Mouse (Mus musculus) left cerebral cortex, adult 11 months (tissue): Measurements from ENCODE around the gene Serpine2.

Source experiments
- DNase-seq: peaks from one replicate; pipeline ENCODE4 v3.0.0; 2022; ENCODE audit warnings: low spot score

The Serpine2 gene

DNA sequence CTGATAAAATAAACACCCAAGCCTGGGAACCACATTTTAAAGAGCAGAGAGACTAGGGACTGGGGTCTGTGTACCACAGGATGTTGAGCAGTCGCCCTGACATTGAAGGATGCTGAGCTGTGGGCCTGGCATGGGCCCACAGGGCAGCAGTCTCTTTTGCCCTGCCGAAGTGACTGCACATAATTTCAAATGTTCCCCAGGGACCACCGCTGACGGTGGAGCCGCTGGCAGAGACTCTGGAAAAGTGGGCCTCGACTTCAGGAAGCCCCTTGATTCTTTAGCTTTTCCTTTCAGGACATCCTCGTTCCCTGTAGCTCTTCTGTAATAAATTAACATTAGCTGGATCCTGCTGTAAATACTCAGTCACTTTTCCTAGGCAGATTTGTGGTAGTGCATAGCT is 103.8 kb downstream of the Serpine2 start:
- DNase-seq = no peak

GRCm38 (mm10) chr1:79756417-79756816 is 104.6 kb downstream of the Serpine2 start:
- DNase-seq = no peak

- DNase-seq = no peak
These were observed 105.6 kb downstream of the Serpine2 start for GRCm38 (mm10) chr1:79755376-79755775.

DNA sequence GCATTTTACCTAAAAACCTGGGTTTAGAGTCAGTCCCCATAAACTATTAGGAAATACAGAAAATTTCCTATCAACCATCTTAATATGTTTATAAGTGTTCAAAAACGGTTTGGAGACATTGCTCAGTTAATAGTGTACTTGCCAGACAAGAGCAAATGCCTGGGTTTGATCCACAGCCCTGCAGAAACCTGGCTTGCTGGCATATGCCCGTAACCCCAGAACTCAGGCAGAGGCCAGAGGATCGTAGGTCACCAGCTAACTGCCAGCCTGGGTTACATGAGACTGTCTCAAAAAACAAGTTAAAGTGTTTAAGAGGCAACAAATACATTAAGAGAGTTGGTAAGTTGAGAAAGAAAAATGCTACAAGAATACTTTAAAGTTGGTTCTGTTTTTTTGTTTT is 106.0 kb downstream of the Serpine2 start:
- no peak for DNase-seq

GRCm38 (mm10) chr1:79753456-79753855 is 107.5 kb downstream of the Serpine2 start:
- DNase-seq = no peak

- DNase-seq = no peak
These were observed 108.2 kb downstream of the Serpine2 start for GRCm38 (mm10) chr1:79752714-79753340.

DNA sequence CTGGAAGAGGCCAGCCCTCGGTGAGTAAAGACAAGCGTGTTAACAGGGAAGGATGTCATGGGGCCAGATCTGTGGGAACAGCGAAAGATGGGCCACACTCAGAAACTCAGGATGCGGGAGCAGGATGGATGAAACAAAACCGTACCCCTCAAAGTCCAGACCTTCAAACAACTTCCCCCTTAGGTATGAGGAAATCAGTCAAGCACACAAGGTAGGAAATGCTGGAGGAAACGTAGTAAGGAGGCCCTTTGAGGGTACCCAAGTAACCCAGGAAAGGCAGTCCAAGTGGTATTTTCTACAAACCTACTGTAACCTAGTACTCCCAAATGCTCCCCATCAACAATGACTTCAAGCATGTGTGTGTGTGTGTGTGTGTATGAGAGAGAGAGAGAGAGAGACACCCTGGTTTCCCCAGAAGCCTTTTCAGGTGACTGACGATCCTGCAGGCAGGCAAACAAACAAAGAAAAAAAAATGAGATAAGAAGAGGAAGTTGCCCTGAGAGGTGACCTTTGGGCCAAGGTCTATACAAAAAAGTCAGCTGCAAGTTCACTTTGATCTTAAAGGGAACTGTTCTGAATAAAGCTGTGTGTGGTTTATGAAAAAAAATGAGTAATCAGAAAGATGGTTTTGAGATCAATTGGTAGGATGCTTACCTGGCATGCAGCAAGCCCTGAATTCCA is 108.8 kb downstream of the Serpine2 start:
- DNase-seq = no peak

GRCm38 (mm10) chr1:79751186-79751585 is 109.8 kb downstream of the Serpine2 start:
- DNase-seq = no peak

- no peak for DNase-seq
These were observed 114.9 kb downstream of the Serpine2 start for GRCm38 (mm10) chr1:79746056-79746455.
